Mouse (Mus musculus) liver, embryonic 14.5 days (tissue): ENCODE data around the gene 1700012B09Rik. TPM values are rescaled to one million over a fixed set of nuclear protein-coding genes. Genes with fewer than 3 reads are reported as not detected.

Experiments used
- ATAC-seq: fragments of 200-750 bp; cut with Nextera tagmentation; 2 replicates; pipeline ENCODE4 v1.8.0; 2017; ENCODE audit warnings: moderate number of reproducible peaks, mild to moderate bottlenecking, moderate library complexity; ENCODE audit not compliant: insufficient read depth
- DNase-seq, 3 experiments: peaks; one replicate each; pipeline ENCODE4 v3.0.0-alpha.2; 2012 to 2013; ENCODE audit warnings: low read depth in 3 of 3, low spot score in 3 of 3
- H3K27ac ChIP-seq: fragments of 300-500 bp; sonication (generic); 2 replicates; pipeline ENCODE4 v1.5.1; 2014; ENCODE audit warnings: moderate library complexity, mild to moderate bottlenecking, control low read depth, inconsistent platforms
- H3K27me3 ChIP-seq: fragments of 300-500 bp; sonication (generic); 2 replicates; pipeline ENCODE4 v1.6.1; 2014; ENCODE audit warnings: mild to moderate bottlenecking, low read length, moderate library complexity; ENCODE audit not compliant: control insufficient read depth, insufficient read depth
- H3K36me3 ChIP-seq: fragments of 300-500 bp; sonication (generic); replicated peaks from 2 replicates; pipeline ENCODE4 v1.6.1; 2014; ENCODE audit warnings: low read depth; ENCODE audit not compliant: control insufficient read depth, insufficient read depth
- H3K4me1 ChIP-seq, 2 experiments: fragments of 200-500 bp in 1 of 2; fragments of 300-500 bp in 1 of 2; sonication (generic) in 1 of 2; replicated peaks; 2 replicates each; pipeline ENCODE4 v1.6.1; 2012 to 2014; ENCODE audit warnings: antibody characterized with exemption in 1 of 2, inconsistent platforms in 1 of 2, low read length in 1 of 2; ENCODE audit not compliant: control insufficient read depth in 2 of 2, insufficient read depth in 2 of 2
- H3K4me2 ChIP-seq: fragments of 300-500 bp; sonication (generic); 2 replicates; pipeline ENCODE4 v1.6.1; 2014; ENCODE audit warnings: low read depth, mild to moderate bottlenecking, control low read depth, moderate library complexity
- H3K4me3 ChIP-seq, 2 experiments: fragments of 200-500 bp in 1 of 2; fragments of 300-500 bp in 1 of 2; sonication (generic) in 1 of 2; 2 replicates each; pipeline ENCODE4 v1.5.1; 2012 to 2014; ENCODE audit warnings: low read depth in 2 of 2, low read length in 2 of 2, mild to moderate bottlenecking in 2 of 2, control low read depth in 1 of 2, inconsistent platforms in 1 of 2, moderate library complexity in 1 of 2; ENCODE audit not compliant: insufficient read depth in 1 of 2
- H3K9ac ChIP-seq: fragments of 300-500 bp; sonication (generic); replicated peaks from 2 replicates; pipeline ENCODE4 v1.6.1; 2014; ENCODE audit warnings: mild to moderate bottlenecking, control low read depth, moderate library complexity
- H3K9me3 ChIP-seq: fragments of 300-500 bp; sonication (generic); 2 replicates; pipeline ENCODE4 v1.6.1; 2016; ENCODE audit warnings: low read length, mixed read lengths; ENCODE audit not compliant: control insufficient read depth
- CTCF ChIP-seq: IDR thresholded peaks from 2 replicates; pipeline ENCODE4 v1.5.1; 2016; ENCODE audit warnings: antibody characterized with exemption, low read depth, control low read depth
- EP300 ChIP-seq: IDR thresholded peaks from 2 replicates; pipeline ENCODE4 v1.6.1; 2016; ENCODE audit warnings: antibody characterized with exemption, low read depth
- WGBS: fragments of 180-500 bp; shearing (Covaris S2); extraction: QIAGEN DNeasy Blood & Tissue Kit; methylation state at CpG from one replicate; pipeline ENCODE4 v1.1.7; 2014; ENCODE audit not compliant: insufficient replicate concordance; 5-methylcytosine and 5-hydroxymethylcytosine counted together
- polyA plus RNA-seq, 2 experiments: library from polyadenylated mRNA; depleted of rRNA in 1 of 2; stranded (reverse) in 1 of 2; unstranded in 1 of 2; fragments of >200 nt; fragmentation: Nextera tagmentation in 1 of 2; extraction: Ambion mirVana in 1 of 2; gene quantifications; 2 replicates each; pipeline versions ENCODE4 v1.2.1 to v1.2.3; 2012 to 2014

1700012B09Rik gene
- polyA plus RNA-seq, 2 experiments, result not detected

DNA sequence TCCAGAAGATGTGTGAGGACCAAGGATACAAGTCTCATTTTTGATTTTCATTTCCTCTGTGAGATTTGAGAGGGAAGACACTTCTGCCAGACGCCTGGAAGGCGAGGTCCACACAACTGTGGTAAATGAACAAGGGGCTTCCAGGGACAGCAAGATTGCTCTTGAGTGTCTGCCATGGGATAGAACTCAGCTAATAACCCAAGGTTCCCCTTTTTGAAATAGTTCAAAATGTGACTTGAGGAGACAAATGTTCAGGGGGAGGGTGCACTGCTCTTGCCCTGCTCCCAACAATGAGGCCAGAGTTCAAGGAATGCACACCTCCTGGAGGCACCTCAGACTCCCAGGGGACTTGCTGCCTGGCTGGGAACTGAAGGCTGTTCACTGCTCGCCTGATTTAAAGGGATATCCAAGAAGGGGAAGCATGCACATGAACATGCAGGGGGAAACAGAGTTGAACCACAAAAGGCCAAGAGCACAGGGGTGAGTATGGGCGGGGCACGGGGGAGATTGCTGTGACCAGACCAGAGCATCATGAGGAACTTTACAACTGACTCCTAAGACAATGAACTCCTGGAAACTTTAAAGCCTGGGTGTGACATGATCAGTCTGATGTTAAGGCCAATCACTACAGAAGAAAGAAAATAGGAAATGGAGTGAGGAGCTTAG, 45.9 kb downstream of the 1700012B09Rik start:
- Histone ChIP-seq H3K4me3 (no peak overlapping the region), H3K27ac (no peak overlapping the region), H3K9me3 (no peaks in the 10 kb centered on the region), H3K9ac (no peak overlapping the region), H3K4me2 (no peak overlapping the region), H3K36me3 (no peaks in the 10 kb centered on the region), H3K27me3 (no peaks in the 10 kb centered on the region), H3K4me1 (peaks cover 0 to 2% of the 10 kb centered on the region in 2 experiments; a peak in 1 of 4 replicates)
- ATAC-seq (no peak), DNase-seq (no peak)
- 23% methylated on average over 5 of the region's 5 CpGs for WGBS
- no peak for TF ChIP-seq CTCF
- TF ChIP-seq EP300, result no peak

DNA sequence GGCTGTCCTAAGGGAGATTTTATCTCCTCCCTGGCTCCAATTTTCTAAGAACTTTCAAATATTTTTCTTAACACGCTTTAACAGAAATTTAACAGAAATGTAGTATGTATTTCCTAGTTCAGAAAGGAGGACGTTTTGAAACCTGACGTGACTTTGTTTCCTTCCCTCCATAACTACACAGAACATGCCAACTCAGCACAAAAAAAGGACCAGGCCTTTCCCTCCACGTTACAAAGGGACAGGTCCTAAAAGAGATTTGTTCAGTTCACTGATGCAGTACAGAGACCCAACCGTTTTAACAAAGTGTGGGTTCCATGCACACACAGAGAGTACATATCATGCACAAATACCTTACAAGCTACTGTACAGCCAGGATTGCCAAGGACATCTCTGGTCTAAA, 49.2 kb downstream of the 1700012B09Rik start:
- no peaks in the 10 kb centered on the region for H3K9me3 ChIP-seq
- H3K36me3 ChIP-seq, result no peaks in the 10 kb centered on the region
- TF ChIP-seq CTCF (no peak), EP300 (no peak)
- 0 out of 4 replicates have a peak, but pooled peaks cover 0 to 2% of the 10 kb centered on the region in 2 experiments for H3K4me1 ChIP-seq
- WGBS, result 51% methylated on average over 5 of the region's 5 CpGs
- no peak overlapping the region for H3K27ac ChIP-seq
- ATAC-seq, result no peak
- no peaks in the 10 kb centered on the region for H3K27me3 ChIP-seq
- H3K4me3 ChIP-seq, result no peak overlapping the region
- no peak overlapping the region for H3K9ac ChIP-seq
- no peak overlapping the region for H3K4me2 ChIP-seq
- DNase-seq, result no peak

DNA sequence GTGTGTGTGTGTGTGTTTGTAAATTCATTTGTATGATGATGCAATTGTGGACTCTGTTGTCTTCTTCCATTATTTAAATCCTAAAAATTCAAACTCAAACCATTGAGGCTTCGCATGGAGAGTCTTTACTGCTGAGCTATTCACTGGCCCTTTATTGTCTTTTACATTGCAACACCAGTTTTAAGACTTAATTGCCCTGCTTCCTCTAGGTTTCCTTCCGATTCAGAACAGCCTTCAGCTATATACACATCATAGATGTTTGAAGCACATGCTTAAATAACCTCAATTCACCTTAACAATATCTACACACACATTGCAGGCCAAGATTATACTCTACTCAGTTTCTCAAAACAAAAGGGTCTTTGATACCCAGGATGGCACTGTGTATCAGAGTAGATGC, 50.4 kb downstream of the 1700012B09Rik start:
- DNase-seq, result no peak

DNA sequence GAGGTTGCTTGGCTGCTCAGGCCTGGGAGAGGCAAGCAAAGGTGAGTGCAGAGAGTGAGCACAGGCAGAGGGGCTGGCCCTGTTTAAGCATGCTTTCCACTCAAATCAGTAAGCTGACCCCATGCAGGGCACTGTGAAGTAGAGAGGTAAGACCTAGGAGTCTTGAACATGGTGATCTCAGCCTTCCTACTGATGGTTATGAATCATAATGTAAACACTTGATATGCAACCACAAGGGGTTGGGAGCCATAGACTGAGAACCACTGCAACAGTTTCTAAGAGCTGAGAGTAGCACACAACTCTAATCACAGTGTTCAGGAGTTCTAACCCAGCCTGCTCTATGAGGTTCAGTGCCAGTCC, 52.5 kb downstream of the 1700012B09Rik start:
- no peak overlapping the region for H3K27ac ChIP-seq
- H3K4me2 ChIP-seq, result no peak overlapping the region
- no peak for ATAC-seq
- H3K4me1 ChIP-seq, result no peaks in the 10 kb centered on the region
- no peaks in the 10 kb centered on the region for H3K27me3 ChIP-seq
- DNase-seq, result no peak
- no peak overlapping the region for H3K4me3 ChIP-seq
- no peaks in the 10 kb centered on the region for H3K9me3 ChIP-seq
- no peaks in the 10 kb centered on the region for H3K36me3 ChIP-seq
- no peak overlapping the region for H3K9ac ChIP-seq
- TF ChIP-seq CTCF, result no peak
- TF ChIP-seq EP300, result no peak

More for the DNA sequence above, 50.4 kb downstream of the 1700012B09Rik start:
- no peak overlapping the region for H3K9ac ChIP-seq
- TF ChIP-seq CTCF (no peak), EP300 (no peak)
- H3K27me3 ChIP-seq, result no peaks in the 10 kb centered on the region
- no peaks in the 10 kb centered on the region for H3K36me3 ChIP-seq
- no peak overlapping the region for H3K4me3 ChIP-seq
- H3K4me2 ChIP-seq, result no peak overlapping the region
- WGBS, result 57% methylated on average over 2 of the region's 2 CpGs
- H3K4me1 ChIP-seq, result 0 out of 4 replicates have a peak, but pooled peaks cover 0 to under 1% of the 10 kb centered on the region in 2 experiments
- H3K27ac ChIP-seq, result no peak overlapping the region
- ATAC-seq, result no peak
- no peaks in the 10 kb centered on the region for H3K9me3 ChIP-seq

DNA sequence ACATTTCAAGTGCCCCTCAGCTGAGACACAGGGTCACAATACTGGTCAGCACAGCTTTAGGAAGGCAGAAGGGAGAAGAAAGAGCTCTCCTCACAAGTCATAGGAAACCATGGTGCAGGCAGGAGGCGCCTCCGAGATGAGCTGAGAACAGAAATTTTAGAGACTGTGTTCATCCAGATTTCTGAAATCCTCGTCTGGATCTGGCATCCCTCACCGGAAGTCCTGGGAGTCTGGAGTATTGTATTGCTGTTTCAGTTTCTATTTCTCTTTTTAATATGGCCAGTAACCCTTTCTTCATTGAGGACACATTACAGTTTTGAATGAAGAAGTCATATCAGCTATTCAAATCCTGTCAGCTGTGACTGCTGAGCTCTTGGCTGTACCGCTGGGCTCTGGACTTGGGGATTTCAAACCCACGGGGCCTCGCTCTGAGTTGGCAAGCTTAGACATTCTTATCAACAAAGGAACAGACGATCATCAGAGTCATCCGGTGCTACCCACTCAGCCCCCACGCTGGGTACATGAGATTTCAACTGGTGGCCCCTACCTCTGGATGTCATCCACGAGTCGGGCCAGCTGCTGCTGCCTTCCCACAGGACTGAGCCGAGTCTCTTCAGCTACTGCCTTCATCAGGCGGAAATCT, 53.0 kb downstream of the 1700012B09Rik start:
- Histone ChIP-seq H3K9ac (no peak overlapping the region), H3K27ac (no peak overlapping the region), H3K27me3 (no peaks in the 10 kb centered on the region), H3K36me3 (no peaks in the 10 kb centered on the region), H3K4me2 (no peak overlapping the region), H3K4me1 (no peaks in the 10 kb centered on the region), H3K4me3 (no peak overlapping the region), H3K9me3 (no peaks in the 10 kb centered on the region)
- no peak for TF ChIP-seq EP300
- no peak for TF ChIP-seq CTCF
- WGBS, result 20% methylated on average over 14 of the region's 14 CpGs
- no peak for ATAC-seq
- no peak for DNase-seq
